Comparison of ENCODE assay signal across 16 mouse cellular contexts in the genomic region with DNA sequence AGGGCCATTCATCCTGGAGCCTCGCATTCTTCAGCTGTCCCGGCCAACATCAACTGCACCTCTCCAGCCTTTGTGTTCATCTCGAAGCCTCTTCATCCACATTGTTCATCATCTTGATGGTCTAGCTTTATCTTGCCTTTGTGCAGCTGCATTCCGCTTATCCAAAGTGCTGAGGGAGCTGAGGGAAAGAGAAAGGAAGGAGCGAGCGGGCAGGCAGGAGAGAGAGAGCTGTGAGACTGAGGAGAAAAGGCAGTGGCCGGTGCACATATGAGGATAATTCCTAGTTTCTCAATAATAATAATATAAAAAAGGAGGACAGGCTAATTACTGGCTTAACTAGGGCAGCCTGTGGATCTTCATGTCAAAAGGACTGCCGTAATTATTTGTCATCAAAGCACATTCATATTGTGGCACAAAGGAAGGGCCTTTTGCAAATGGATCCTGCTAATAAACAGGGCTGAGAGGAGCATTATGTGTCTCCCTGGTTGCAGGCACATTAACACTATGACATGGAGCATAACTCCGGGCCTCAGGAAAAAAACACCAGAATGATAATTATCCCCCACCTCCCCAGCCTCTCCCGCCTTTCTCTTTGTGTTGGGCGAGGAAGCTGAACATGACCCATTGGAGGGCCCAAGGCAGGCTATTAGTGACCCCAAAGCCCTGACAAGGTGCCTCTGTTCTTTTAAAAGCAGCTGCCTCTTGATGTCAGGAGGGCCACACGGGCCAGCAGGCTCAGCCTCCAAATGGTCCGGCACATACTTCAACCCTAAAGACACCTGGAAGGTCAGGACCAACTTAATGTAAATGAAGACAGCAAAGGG.
DNase-seq lines count a peak whose midpoint lies in the region; ATAC-seq lines count a peak whose summit lies in the region.
"Had no signal": no experiment of that assay in that cellular context is flagged by ENCODE, and none has a peak within 500 bp of the region (broad histone marks: within the 10 kb centered on the region; RNA-seq: fewer than 3 reads in every experiment).

No protein-coding gene starts in this region.

- no peak overlapping the region for H3K4me3 ChIP-seq in embryonic facial prominence, embryonic 11.5 days (ENCODE audit: low read depth, low read length)
- H3K4me3 ChIP-seq in hindbrain, embryonic 10.5 days = no peak overlapping the region
- H3K4me3 ChIP-seq in midbrain, embryonic 13.5 days (replicated peaks) = no peak overlapping the region
- H3K4me3 ChIP-seq: heart, embryonic 13.5 days; limb, embryonic 15.5 days; lung, embryonic 15.5 days; megakaryocyte, embryonic 14.5 days had no signal

- no peaks in the 10 kb centered on the region for H3K9me3 ChIP-seq in embryonic facial prominence, embryonic 11.5 days (replicated peaks; ENCODE audit: control insufficient read depth, low read length)
- no peaks in the 10 kb centered on the region for H3K9me3 ChIP-seq in hindbrain, embryonic 10.5 days
- no peaks in the 10 kb centered on the region for H3K9me3 ChIP-seq in midbrain, embryonic 13.5 days
- H3K9me3 ChIP-seq: heart, embryonic 13.5 days; limb, embryonic 15.5 days; lung, embryonic 15.5 days; megakaryocyte, embryonic 14.5 days had no signal

- WGBS in embryonic facial prominence, embryonic 11.5 days = 44% methylated on average over 13 of the region's 13 CpGs
- 46% methylated on average over 13 of the region's 13 CpGs for WGBS in hindbrain, embryonic 10.5 days
- WGBS in midbrain, embryonic 13.5 days = 31% methylated on average over 13 of the region's 13 CpGs

- DNase-seq in embryonic facial prominence, embryonic 11.5 days (ENCODE audit: low spot score) = no peak
- peak; percentile 34 for DNase-seq in hindbrain, embryonic 10.5 days (ENCODE audit: low spot score)
- peak; percentile 43 for DNase-seq in retina, embryonic 14.5 days (ENCODE audit: low spot score)
- DNase-seq in urinary bladder, postnatal 36 days (ENCODE audit: low spot score in 2 of 2) = no peak
- DNase-seq in gastrocnemius, adult 8-10 months (ENCODE audit: low spot score in 2 of 2) = no peak
- DNase-seq in right cerebral cortex, postnatal 25 days = no peak
- DNase-seq in spleen, postnatal 36 days (ENCODE audit: low spot score in 2 of 2) = no peak
- DNase-seq: adrenal gland, postnatal 14 days; gastrocnemius, postnatal 25 days; kidney, postnatal 14 days; layer of hippocampus, postnatal 36 days had no signal

- no peak overlapping the region for H3K27ac ChIP-seq in embryonic facial prominence, embryonic 11.5 days (replicated peaks; ENCODE audit: low read depth, low read length)
- H3K27ac ChIP-seq in hindbrain, embryonic 10.5 days = peak overlapping the region; percentile 79
- H3K27ac ChIP-seq in midbrain, embryonic 13.5 days = peak overlapping the region; percentile 45; the same call in 1 of the 2 replicates
- H3K27ac ChIP-seq: heart, embryonic 13.5 days; limb, embryonic 15.5 days; lung, embryonic 15.5 days had no signal

- H3K4me1 ChIP-seq in embryonic facial prominence, embryonic 11.5 days (ENCODE audit: control insufficient read depth, insufficient read depth, low read length) = no peaks in the 10 kb centered on the region
- peaks cover 19% of the 10 kb centered on the region for H3K4me1 ChIP-seq in hindbrain, embryonic 10.5 days (replicated peaks)
- peaks cover 14% of the 10 kb centered on the region for H3K4me1 ChIP-seq in midbrain, embryonic 13.5 days (replicated peaks)
- H3K4me1 ChIP-seq: heart, embryonic 13.5 days; limb, embryonic 15.5 days; lung, embryonic 15.5 days; megakaryocyte, embryonic 14.5 days had no signal

- no peaks in the 10 kb centered on the region for H3K36me3 ChIP-seq in embryonic facial prominence, embryonic 11.5 days (replicated peaks; ENCODE audit: control insufficient read depth, insufficient read depth, low read depth, low read length)
- no peaks in the 10 kb centered on the region for H3K36me3 ChIP-seq in hindbrain, embryonic 10.5 days
- H3K36me3 ChIP-seq in midbrain, embryonic 13.5 days = no peaks in the 10 kb centered on the region
- H3K36me3 ChIP-seq: heart, embryonic 13.5 days; limb, embryonic 15.5 days; lung, embryonic 15.5 days had no signal

- H3K9ac ChIP-seq in embryonic facial prominence, embryonic 11.5 days (replicated peaks; ENCODE audit: low read length) = no peak overlapping the region
- H3K9ac ChIP-seq in midbrain, embryonic 13.5 days (replicated peaks) = no peak overlapping the region
- H3K9ac ChIP-seq: heart, embryonic 13.5 days; limb, embryonic 15.5 days; lung, embryonic 15.5 days had no signal

- 0 out of 2 replicates have a peak, but pooled peaks have one; percentile 44 for ATAC-seq in embryonic facial prominence, embryonic 11.5 days (replicated peaks; ENCODE audit: insufficient number of reproducible peaks, low FRiP score, low TSS enrichment, low read depth)
- peak; percentile 66 for ATAC-seq in midbrain, embryonic 13.5 days

- H3K4me2 ChIP-seq in embryonic facial prominence, embryonic 11.5 days (ENCODE audit: low read depth, low read length) = no peak overlapping the region
- no peak overlapping the region for H3K4me2 ChIP-seq in midbrain, embryonic 13.5 days (replicated peaks)
- H3K4me2 ChIP-seq: heart, embryonic 13.5 days; limb, embryonic 15.5 days; lung, embryonic 15.5 days had no signal

- H3K27me3 ChIP-seq in embryonic facial prominence, embryonic 11.5 days (ENCODE audit: control insufficient read depth, insufficient read depth, low read length) = no peaks in the 10 kb centered on the region
- H3K27me3 ChIP-seq in hindbrain, embryonic 10.5 days (ENCODE audit: insufficient read depth, poor library complexity, severe bottlenecking) = no peaks in the 10 kb centered on the region
- no peaks in the 10 kb centered on the region for H3K27me3 ChIP-seq in midbrain, embryonic 13.5 days
- H3K27me3 ChIP-seq: heart, embryonic 13.5 days; limb, embryonic 15.5 days; lung, embryonic 15.5 days; megakaryocyte, embryonic 14.5 days had no signal

Comparison
In these comparisons a context has a peak if more than half of its experiments do, and no peak if none do; other contexts are left out.
1. DNase-seq: peak in hindbrain, embryonic 10.5 days (single experiment) and retina, embryonic 14.5 days (single experiment); none in embryonic facial prominence, embryonic 11.5 days (single experiment), urinary bladder, postnatal 36 days (0 of 2), gastrocnemius, adult 8-10 months (0 of 2), right cerebral cortex, postnatal 25 days (single experiment) and spleen, postnatal 36 days (0 of 2).